Mouse (Mus musculus): ENCODE data around the gene Prx. TPM values are rescaled to one million over a fixed set of nuclear protein-coding genes. Genes with fewer than 3 reads are reported as not detected.

Gene Prx
- 0.51 TPM for polyA plus RNA-seq (2015; fragmentation: Illumina TruSeq; extraction: RNeasy Lipid Tissue Mini Kit (QIAGEN cat#74804); ENCODE audit: insufficient read depth, low replicate concordance)

DNA sequence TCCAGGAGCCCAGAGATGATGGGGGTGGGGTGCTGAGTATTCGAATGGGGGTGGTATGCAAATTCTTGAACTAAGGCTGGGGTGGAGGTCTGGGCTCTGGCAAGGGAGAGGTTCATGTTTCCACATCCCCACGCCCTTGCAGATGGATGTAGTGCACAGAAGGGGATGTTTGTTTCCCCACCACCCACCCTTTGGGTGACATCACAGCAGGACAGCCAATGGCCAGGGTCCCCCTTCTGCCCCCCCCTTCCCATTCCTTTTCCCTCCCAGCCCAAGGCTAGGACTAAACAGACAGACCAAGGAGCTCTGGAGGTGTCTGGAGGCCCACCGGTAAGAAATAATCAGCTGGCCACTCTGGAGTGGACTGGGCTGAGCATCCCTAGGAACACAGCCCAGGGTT is at the start of gene Prx:
Prx (plus strand) TSS at position 289 of the 400 bp plus-strand sequence.

DNA sequence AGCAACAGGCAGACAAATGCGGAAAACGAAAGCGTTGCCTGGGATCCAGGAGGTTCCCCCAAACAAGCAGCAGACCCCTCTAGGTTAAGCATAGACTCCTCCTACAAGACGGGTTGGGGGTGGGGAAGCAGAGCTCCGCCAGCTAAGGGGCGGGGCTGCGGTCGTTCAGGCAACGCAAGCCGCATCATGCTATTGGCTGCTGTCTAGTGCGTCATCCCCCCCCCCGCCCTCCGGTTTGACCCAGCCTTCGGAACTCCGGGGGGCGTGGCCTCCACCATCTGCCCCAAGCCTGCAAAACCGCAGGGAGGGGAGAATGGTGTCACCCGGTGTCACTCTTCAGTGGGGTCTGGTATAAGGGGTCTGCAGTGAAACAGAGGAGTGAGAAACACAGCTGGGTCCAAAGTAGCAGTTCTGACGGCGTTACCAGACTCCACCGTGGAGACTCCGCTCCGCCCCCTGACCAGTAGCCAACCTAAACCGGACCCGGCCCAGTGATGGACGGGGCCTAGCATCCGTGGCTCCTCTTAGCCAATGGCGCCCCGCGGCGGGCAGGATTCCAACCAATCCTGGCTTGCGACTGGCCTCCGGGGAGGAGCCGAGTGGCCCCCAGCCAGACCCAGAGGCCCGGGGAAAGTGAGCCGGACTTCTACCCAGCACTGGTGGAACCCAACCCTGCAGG is 25.8 kb upstream of the Prx start, which contains the start of gene Sertad3:
Sertad3 (plus strand) TSS at position 613 of the 679 bp plus-strand sequence.

DNA sequence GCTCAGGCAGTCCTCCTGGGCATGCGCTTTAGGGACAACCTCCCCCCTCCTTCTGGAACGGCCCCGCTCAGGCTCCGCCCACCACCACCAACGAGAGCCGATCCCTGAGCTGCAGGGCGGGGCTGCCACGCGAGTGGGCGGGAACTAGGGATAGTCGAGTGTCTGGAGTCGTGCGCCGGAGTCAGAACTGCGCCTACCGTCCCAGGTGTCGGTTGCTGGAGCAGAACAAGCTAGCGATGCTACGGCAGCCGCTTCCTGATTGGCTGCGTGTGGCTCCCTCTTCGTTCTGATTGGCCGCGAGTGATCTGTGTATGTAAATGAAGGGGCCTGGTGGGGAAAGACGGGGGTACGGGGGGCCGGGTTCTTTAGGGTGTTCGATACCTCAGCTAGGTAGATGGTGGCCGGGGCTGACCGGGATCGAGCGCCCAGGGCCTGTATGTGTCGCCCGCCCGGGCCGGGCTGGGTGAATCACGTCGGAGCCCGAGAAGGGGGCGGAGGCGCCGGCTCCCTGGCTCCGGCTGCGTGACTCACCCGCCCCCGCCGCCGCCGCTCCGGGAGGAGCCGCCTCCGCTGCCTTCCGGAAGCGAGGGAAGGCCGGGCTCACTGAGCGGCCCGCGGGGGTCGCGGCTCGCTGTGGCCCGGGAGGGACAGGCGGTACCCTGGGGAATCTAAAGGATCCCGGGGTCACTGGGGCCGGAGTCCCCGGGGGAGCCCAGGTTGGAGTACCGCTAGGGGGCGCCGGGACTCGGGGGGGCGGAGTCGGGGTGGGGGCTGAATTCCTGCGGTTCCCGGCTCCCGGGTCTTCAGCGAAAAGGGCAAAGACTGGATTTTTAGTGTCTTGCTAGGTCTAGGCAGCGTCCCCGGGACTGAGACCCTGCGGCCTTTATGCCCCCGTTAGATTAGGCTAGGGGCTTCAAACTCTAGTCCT is 12.1 kb upstream of the Prx start, which contains the start of gene Sertad1:
Sertad1 (plus strand) TSS at position 141 of the 928 bp plus-strand sequence.

DNA sequence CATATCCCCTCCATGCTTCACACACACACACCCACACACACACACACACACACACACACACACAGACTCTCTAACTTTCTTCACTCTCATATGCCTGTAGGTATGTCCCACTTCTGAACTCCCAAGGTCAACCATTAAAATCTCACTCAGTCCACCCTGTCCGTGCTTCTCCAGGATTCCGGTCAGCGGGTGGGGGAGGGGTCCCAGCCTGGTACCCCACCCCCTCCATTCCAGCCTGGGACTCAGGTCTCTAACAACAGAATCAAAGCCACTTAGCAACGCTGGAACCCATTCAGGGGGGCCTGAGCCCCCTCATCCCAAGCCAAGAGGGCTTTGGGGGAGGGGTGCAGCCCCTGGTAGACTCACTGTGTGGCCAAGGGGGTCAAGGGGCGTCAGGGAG is 23.8 kb downstream of the Prx start, which contains the start of gene Hipk4:
Hipk4 (plus strand) TSS at position 301 of the 400 bp plus-strand sequence.

DNA sequence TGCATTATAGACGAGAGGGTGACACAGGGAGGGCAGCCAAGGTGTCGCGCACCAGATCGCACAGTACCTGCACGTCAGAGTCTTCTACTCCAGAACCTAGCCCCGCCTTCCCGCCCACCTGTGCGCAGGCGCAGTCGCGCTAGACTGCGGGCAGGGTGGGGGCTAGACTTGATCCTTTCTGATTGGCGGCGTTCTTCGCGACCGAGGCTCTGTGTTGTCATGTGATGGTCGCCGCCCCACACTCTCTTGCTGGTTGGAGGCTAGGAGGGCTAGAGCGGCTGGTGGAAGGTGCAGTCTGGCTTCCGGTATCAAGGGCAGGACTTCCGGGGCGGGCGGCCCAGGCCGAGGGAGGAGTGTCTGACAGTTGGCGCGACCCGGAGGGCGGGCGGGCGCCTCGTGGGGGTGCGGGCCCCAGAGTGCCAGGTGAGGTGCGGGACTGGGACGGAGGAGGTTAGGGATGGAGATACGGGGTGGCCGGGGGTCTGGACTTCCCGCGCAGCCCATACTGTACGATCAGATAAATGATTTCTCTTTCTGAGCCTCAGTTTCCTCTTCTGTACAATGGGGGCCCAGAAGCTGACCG is 53.9 kb downstream of the Prx start, which contains the start of the genes Pld3 and 2310022A10Rik:
Pld3 (minus strand) TSS at position 288 of the 583 bp plus-strand sequence.
2310022A10Rik (plus strand) TSS at position 303 of the 583 bp plus-strand sequence.

Other genes with a start within 250 kb of the Prx start
- 0.77 TPM for gene Numbl, start 240.9 kb upstream of the Prx start, polyA plus RNA-seq (2015; fragmentation: Illumina TruSeq; extraction: RNeasy Lipid Tissue Mini Kit (QIAGEN cat#74804); ENCODE audit: insufficient read depth, low replicate concordance)
- 11.5 TPM for gene Ltbp4, start 161.6 kb upstream of the Prx start, polyA plus RNA-seq (2015; fragmentation: Illumina TruSeq; extraction: RNeasy Lipid Tissue Mini Kit (QIAGEN cat#74804); ENCODE audit: insufficient read depth, low replicate concordance)
- 26.2 TPM for gene Shkbp1, start 143.3 kb upstream of the Prx start, polyA plus RNA-seq (2015; fragmentation: Illumina TruSeq; extraction: RNeasy Lipid Tissue Mini Kit (QIAGEN cat#74804); ENCODE audit: insufficient read depth, low replicate concordance)
- 19.3 TPM for gene Gm20479, start 141.9 kb upstream of the Prx start, polyA plus RNA-seq (2015; fragmentation: Illumina TruSeq; extraction: RNeasy Lipid Tissue Mini Kit (QIAGEN cat#74804); ENCODE audit: insufficient read depth, low replicate concordance)
- 0.10 TPM for gene Sptbn4, start 51.6 kb upstream of the Prx start, polyA plus RNA-seq (2015; fragmentation: Illumina TruSeq; extraction: RNeasy Lipid Tissue Mini Kit (QIAGEN cat#74804); ENCODE audit: insufficient read depth, low replicate concordance)
- 39.0 TPM for gene Blvrb, start 51.3 kb upstream of the Prx start, polyA plus RNA-seq (2015; fragmentation: Illumina TruSeq; extraction: RNeasy Lipid Tissue Mini Kit (QIAGEN cat#74804); ENCODE audit: insufficient read depth, low replicate concordance)
- 13.6 TPM for gene Sertad3, start 25.6 kb upstream of the Prx start, polyA plus RNA-seq (2015; fragmentation: Illumina TruSeq; extraction: RNeasy Lipid Tissue Mini Kit (QIAGEN cat#74804); ENCODE audit: insufficient read depth, low replicate concordance)
- gene Sertad1, start 12.4 kb upstream of the Prx start, polyA plus RNA-seq (2015; fragmentation: Illumina TruSeq; extraction: RNeasy Lipid Tissue Mini Kit (QIAGEN cat#74804); ENCODE audit: insufficient read depth, low replicate concordance), result 7.2 TPM
- 0.08 TPM for gene Hipk4, start 23.9 kb downstream of the Prx start, polyA plus RNA-seq (2015; fragmentation: Illumina TruSeq; extraction: RNeasy Lipid Tissue Mini Kit (QIAGEN cat#74804); ENCODE audit: insufficient read depth, low replicate concordance)
- 26.5 TPM for gene Pld3, start 53.9 kb downstream of the Prx start, polyA plus RNA-seq (2015; fragmentation: Illumina TruSeq; extraction: RNeasy Lipid Tissue Mini Kit (QIAGEN cat#74804); ENCODE audit: insufficient read depth, low replicate concordance)
- gene 2310022A10Rik, start 53.9 kb downstream of the Prx start, polyA plus RNA-seq (2015; fragmentation: Illumina TruSeq; extraction: RNeasy Lipid Tissue Mini Kit (QIAGEN cat#74804); ENCODE audit: insufficient read depth, low replicate concordance), result 10.4 TPM
- gene Akt2, start 92.2 kb downstream of the Prx start, polyA plus RNA-seq (2015; fragmentation: Illumina TruSeq; extraction: RNeasy Lipid Tissue Mini Kit (QIAGEN cat#74804); ENCODE audit: insufficient read depth, low replicate concordance), result 57.1 TPM
- not detected for gene Ttc9b, start 154.6 kb downstream of the Prx start, polyA plus RNA-seq (2015; fragmentation: Illumina TruSeq; extraction: RNeasy Lipid Tissue Mini Kit (QIAGEN cat#74804); ENCODE audit: insufficient read depth, low replicate concordance)
- gene Map3k10, start 175.3 kb downstream of the Prx start, polyA plus RNA-seq (2015; fragmentation: Illumina TruSeq; extraction: RNeasy Lipid Tissue Mini Kit (QIAGEN cat#74804); ENCODE audit: insufficient read depth, low replicate concordance), result 3.4 TPM
- gene Zfp607b, start 190.0 kb downstream of the Prx start, polyA plus RNA-seq (2015; fragmentation: Illumina TruSeq; extraction: RNeasy Lipid Tissue Mini Kit (QIAGEN cat#74804); ENCODE audit: insufficient read depth, low replicate concordance), result 2.2 TPM
- gene Zfp60, start 232.1 kb downstream of the Prx start, polyA plus RNA-seq (2015; fragmentation: Illumina TruSeq; extraction: RNeasy Lipid Tissue Mini Kit (QIAGEN cat#74804); ENCODE audit: insufficient read depth, low replicate concordance), result 19.3 TPM

Data from spleen, adult 10 weeks (tissue).